Mouse (Mus musculus) Patski (cell line): Measurements from ENCODE around the gene Myo10. TPM values are rescaled to one million over a fixed set of nuclear protein-coding genes. Genes with fewer than 3 reads are reported as not detected.

ENCODE experiments used
- ATAC-seq: fragments of 100-300 bp; one replicate; pipeline ENCODE4 v1.8.0; 2021
- CTCF ChIA-PET: fragments of 350-600 bp; sonication (Branson Sonifier 250); formaldehyde crosslinking; loops from one replicate; lab custom pipeline; 2022; ENCODE audit warnings: inconsistent platforms; lab: Charles Lee
- POLR2A ChIA-PET: fragments of 350-600 bp; sonication (Branson Sonifier 250); formaldehyde crosslinking; loops from one replicate; lab custom pipeline; 2022; ENCODE audit warnings: antibody characterized with exemption, inconsistent platforms; lab: Charles Lee
- DNase-seq: peaks from one replicate; pipeline ENCODE4 v3.0.0-alpha.2; 2011; ENCODE audit warnings: low read depth, low spot score
- H3K27me3 ChIP-seq: fragments of 371-371 bp; one replicate; pipeline ENCODE4 v1.5.1; 2021
- CTCF ChIP-seq: fragments of 100-300 bp; IDR thresholded peaks from one replicate; pipeline ENCODE4 v1.5.1; 2021
- in situ Hi-C: fragments of 300-500 bp; cut with MboI; formaldehyde crosslinking; loops from 3 replicates; pipeline ENCODE4 v1.11.1; 2018; ENCODE audit warnings: low pct_unique_long_range_greater_than_20kb, mixed read lengths
- polyA plus RNA-seq: library from polyadenylated mRNA; unstranded; gene quantifications from one replicate; pipeline ENCODE4 v1.2.3, GENCODE M21; 2021

The Myo10 gene
- polyA plus RNA-seq, 1 experiment from 2014 or later, result 30.3 TPM

DNA sequence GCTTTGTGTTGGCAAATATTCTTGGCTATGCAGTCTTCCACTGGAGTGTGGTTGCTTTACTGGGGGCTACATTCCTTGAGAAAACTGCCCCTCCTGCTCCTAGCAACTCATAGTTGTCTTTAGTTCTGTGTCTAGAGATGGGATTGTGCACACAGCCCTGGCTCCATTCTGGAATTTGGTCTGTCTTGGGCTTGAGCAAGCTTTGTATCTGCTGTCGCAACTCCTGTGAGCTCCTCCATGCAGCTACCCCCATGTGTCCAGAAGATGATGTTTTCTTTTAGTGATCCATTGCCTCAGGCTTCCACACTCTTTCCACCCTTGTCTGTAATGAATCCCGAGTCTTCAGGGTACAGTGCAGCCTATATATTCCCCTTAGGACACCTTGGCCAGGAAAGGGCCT is 5.9 kb downstream of the Myo10 start:
- no peaks in the 10 kb centered on the region for H3K27me3 ChIP-seq
- no peak for DNase-seq
- no peak for ATAC-seq
- TF ChIP-seq CTCF, result no peak
- in situ Hi-C loops, result loop anchor here (10.0 to 25.0 kb wide), 3 partner anchors 143 to 334 kb away; no protein-coding TSS in a partner anchor
- ChIA-PET CTCF (interaction anchor here (3.8 kb wide), 1 partner anchor 8 kb away, joined by 18 read pairs; no protein-coding TSS in a partner anchor), POLR2A (no interaction called here)

- POLR2A ChIA-PET, result no interaction called here
- in situ Hi-C loops, result loop anchor here (25.0 kb wide), 1 partner anchor 332 kb away; no protein-coding TSS in a partner anchor
- no peak for DNase-seq
Observed at GRCm38 (mm10) chr15:25630716-25631115, 8.4 kb downstream of the Myo10 start.

GRCm38 (mm10) chr15:25631332-25631731 is 9.0 kb downstream of the Myo10 start:
- ATAC-seq (no peak), DNase-seq (no peak)
- ChIA-PET CTCF (no interaction called here), POLR2A (interaction anchor here (0.5 kb wide), 1 partner anchor 175 kb away, joined by 3 read pairs; no protein-coding TSS in a partner anchor)
- in situ Hi-C loops, result loop anchor here (25.0 kb wide), 1 partner anchor 331 kb away; no protein-coding TSS in a partner anchor
- no peak for TF ChIP-seq CTCF
- no peaks in the 10 kb centered on the region for H3K27me3 ChIP-seq

More at GRCm38 (mm10) chr15:25630716-25631115, 8.4 kb downstream of the Myo10 start:
- no peak for ATAC-seq
- CTCF ChIA-PET, result no interaction called here
- no peaks in the 10 kb centered on the region for H3K27me3 ChIP-seq
- TF ChIP-seq CTCF, result no peak

DNA sequence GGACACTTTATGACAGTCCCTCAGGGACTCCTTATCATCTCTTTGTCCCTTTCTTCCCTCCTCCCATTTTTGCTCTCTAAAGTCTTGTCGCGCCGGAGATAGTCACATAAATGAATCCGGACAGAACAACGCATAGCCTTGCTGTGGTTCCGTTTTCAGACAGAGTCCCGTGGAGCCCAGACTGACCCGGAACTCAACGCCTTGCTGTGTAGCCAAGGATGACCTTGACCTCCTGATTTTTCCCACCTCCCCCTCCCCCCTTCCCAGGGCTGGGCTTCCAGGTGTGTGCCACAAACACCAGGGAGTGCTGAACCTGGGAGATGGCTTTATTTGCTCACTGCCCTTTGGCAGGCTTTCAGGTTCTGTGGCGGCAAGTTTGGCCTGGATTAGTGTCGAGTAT is 10.6 kb downstream of the Myo10 start:
- TF ChIP-seq CTCF, result no peak
- DNase-seq (no peak), ATAC-seq (no peak)
- ChIA-PET POLR2A (no interaction called here), CTCF (interaction anchor here (1.0 to 1.2 kb wide), 2 partner anchors 9 to 113 kb away, joined by 3 read pairs; no protein-coding TSS in a partner anchor)
- in situ Hi-C loops, result loop anchor here (25.0 kb wide), 1 partner anchor 329 kb away; no protein-coding TSS in a partner anchor
- H3K27me3 ChIP-seq, result no peaks in the 10 kb centered on the region

- DNase-seq (no peak), ATAC-seq (no peak)
- CTCF ChIA-PET, result interaction anchor here (1.0 to 1.2 kb wide), 2 partner anchors 8 to 112 kb away, joined by 3 read pairs; no protein-coding TSS in a partner anchor
- in situ Hi-C loops, result loop anchor here (25.0 kb wide), 1 partner anchor 328 kb away; no protein-coding TSS in a partner anchor
- POLR2A ChIA-PET, result interaction anchor here (0.6 kb wide), 1 partner anchor 8 kb away, joined by 3 read pairs; no protein-coding TSS in a partner anchor
- H3K27me3 ChIP-seq, result no peaks in the 10 kb centered on the region
- no peak for TF ChIP-seq CTCF
Observed at GRCm38 (mm10) chr15:25633674-25634340, 11.5 kb downstream of the Myo10 start.

DNA sequence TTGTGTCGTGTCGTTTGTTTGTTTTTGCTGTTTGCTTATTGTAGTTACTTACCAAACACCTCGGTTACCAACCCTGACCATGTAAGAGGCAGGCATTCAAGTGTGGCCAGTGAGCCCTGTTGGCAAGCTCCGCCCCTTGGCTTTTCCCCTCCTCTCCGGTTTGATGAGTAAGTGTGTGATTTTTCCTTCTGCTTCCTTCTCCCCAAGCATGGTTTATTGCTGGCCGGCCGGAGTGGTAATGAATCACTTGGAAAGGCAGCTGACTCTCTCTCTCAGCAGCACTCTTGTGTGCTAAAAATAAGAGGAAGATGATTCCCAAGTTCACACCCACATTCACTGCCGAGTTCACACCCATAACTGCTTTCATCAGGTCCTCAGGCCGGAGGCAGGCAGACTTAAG is 15.4 kb downstream of the Myo10 start:
- H3K27me3 ChIP-seq, result no peaks in the 10 kb centered on the region
- ATAC-seq (peak; percentile 66), DNase-seq (no peak)
- ChIA-PET CTCF (interaction anchor here (1.0 to 3.4 kb wide), 7 partner anchors 11 to 196 kb away, joined by 3 to 18 read pairs (median 3); partner anchors contain the start of gene Myo10), POLR2A (interaction anchor here (0.7 to 1.4 kb wide), 2 partner anchors 41 to 134 kb away, joined by 5 to 11 read pairs; no protein-coding TSS in a partner anchor)
- in situ Hi-C loops, result loop anchor here (5.0 to 25.0 kb wide), 3 partner anchors 80 to 325 kb away; no protein-coding TSS in a partner anchor
- no peak for TF ChIP-seq CTCF

- DNase-seq (no peak), ATAC-seq (peak; percentile 69)
- in situ Hi-C loops, result loop anchor here (5.0 to 25.0 kb wide), 3 partner anchors 78 to 323 kb away; no protein-coding TSS in a partner anchor
- ChIA-PET CTCF (interaction anchor here (1.3 to 2.0 kb wide), 4 partner anchors 14 to 30 kb away, joined by 3 to 5 read pairs (median 4); partner anchors contain the start of gene Myo10), POLR2A (interaction anchor here (0.6 kb wide), 1 partner anchor 143 kb away, joined by 3 read pairs; no protein-coding TSS in a partner anchor)
- no peaks in the 10 kb centered on the region for H3K27me3 ChIP-seq
- no peak for TF ChIP-seq CTCF
Observed at GRCm38 (mm10) chr15:25639217-25639616, 16.9 kb downstream of the Myo10 start.

- no peak for TF ChIP-seq CTCF
- ChIA-PET CTCF (interaction anchor here (1.2 to 1.6 kb wide), 2 partner anchors 8 to 26 kb away, joined by 3 read pairs; no protein-coding TSS in a partner anchor), POLR2A (no interaction called here)
- in situ Hi-C loops, result loop anchor here (5.0 to 25.0 kb wide), 2 partner anchors 46 to 321 kb away; no protein-coding TSS in a partner anchor
- H3K27me3 ChIP-seq, result no peaks in the 10 kb centered on the region
- DNase-seq (no peak), ATAC-seq (no peak)
Observed at GRCm38 (mm10) chr15:25640840-25641752, 18.8 kb downstream of the Myo10 start.

DNA sequence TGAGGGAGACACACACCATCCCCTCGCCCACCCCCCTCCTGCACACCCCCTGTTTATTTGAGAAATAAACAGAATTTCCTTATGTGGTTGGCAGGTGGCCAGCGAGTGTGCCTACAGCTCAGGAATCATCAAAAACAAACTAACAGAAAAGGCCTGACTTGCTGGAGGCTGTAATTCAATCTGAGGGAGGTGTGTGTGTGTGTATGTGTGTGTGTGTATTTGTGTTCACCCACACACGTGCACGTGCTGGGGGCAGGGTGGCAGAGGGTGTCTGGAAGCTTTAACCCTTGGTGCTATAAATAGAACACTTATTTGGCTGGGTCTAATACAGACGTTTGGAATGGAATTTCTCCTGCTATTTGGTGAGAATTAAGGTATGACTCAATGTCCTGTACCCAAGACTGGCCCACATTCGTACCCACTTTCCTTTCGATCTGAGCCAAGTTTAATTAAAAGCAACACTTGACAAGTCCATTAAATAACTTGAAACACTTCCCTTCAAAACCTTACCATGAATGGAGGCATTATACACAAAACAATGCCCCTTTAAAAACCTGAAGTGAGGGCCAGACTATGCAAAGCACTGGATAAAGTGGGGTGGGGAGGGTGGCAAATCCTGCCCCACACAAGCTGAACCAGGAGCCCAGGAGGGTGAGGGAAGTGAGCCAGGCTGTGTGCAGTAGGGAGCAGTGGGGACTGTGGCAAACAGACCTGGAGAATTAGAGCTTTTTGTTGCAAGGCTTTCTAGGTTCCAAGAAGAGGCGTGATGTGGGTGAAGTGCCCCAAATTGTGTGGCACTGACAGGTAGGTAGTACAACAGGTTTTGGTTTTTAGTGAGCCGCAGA is 20.1 kb downstream of the Myo10 start:
- ChIA-PET CTCF (interaction anchor here (0.6 to 1.5 kb wide), 3 partner anchors 9 to 22 kb away, joined by 3 to 4 read pairs (median 3); no protein-coding TSS in a partner anchor), POLR2A (interaction anchor here (0.6 to 1.3 kb wide), 2 partner anchors 8 to 11 kb away, joined by 3 read pairs; no protein-coding TSS in a partner anchor)
- ATAC-seq (peak; percentile 15), DNase-seq (no peak)
- no peak for TF ChIP-seq CTCF
- no peaks in the 10 kb centered on the region for H3K27me3 ChIP-seq
- in situ Hi-C loops, result loop anchor here (5.0 to 25.0 kb wide), 2 partner anchors 45 to 320 kb away; no protein-coding TSS in a partner anchor
